ENCODE assay signal across 28 mouse cellular contexts in the genomic region with DNA sequence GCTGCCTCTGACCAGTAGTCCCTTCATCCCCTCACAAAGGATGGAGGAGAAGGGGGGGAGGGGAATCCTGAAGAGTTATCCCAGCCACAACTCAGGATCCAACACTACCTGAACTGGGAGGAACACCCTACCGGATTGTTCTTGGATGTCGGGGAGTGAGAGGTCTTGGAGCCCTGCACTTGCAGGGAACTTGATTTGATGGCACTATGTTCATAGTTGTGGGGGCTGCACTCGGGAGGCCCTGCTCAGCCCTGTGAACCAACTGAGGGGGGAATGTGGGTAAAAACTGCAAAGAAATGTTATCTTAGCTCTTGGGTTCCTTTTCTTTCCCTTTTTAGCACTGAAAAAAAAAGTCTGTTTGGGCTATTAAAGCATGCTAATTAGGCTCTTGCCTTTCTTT. TPM values are rescaled to one million over a fixed set of nuclear protein-coding genes. Genes with fewer than 3 reads are reported as not detected.
DNase-seq lines count a peak whose midpoint lies in the region; ATAC-seq and TF ChIP-seq lines count a peak whose summit lies in the region.
"Had no signal": no experiment of that assay in that cellular context is flagged by ENCODE, and none has a peak within 500 bp of the region (broad histone marks: within the 10 kb centered on the region; RNA-seq: fewer than 3 reads in every experiment).

No protein-coding gene starts in this region.

- H3K9ac ChIP-seq in intestine, embryonic 14.5 days (ENCODE audit: low read length): no peak overlapping the region
- no peak overlapping the region for H3K9ac ChIP-seq in intestine, postnatal 0 days (ENCODE audit: low read depth, low read length)
- H3K9ac ChIP-seq in stomach, postnatal 0 days (ENCODE audit: low read length): no peak overlapping the region
- H3K9ac ChIP-seq: embryonic facial prominence, embryonic 15.5 days; forebrain, postnatal 0 days; heart, embryonic 12.5 days; heart, embryonic 15.5 days; hindbrain, embryonic 14.5 days had no signal

- H3K4me3 ChIP-seq in intestine, embryonic 14.5 days (ENCODE audit: low read depth, low read length): no peak overlapping the region
- no peak overlapping the region for H3K4me3 ChIP-seq in intestine, postnatal 0 days (ENCODE audit: low read depth, low read length)
- H3K4me3 ChIP-seq in stomach, postnatal 0 days (ENCODE audit: low read depth, low read length): no peak overlapping the region
- H3K4me3 ChIP-seq: embryonic facial prominence, embryonic 15.5 days; erythroblast, embryonic 14.5 days; gastrocnemius, adult 2 months; heart, embryonic 12.5 days; heart, embryonic 15.5 days had no signal

- WGBS in intestine, embryonic 14.5 days: 89% methylated on average over 3 of the region's 3 CpGs
- whole genome bisulfite sequencing in intestine, postnatal 0 days: 87% methylated on average over 3 of the region's 3 CpGs
- 91% methylated on average over 3 of the region's 3 CpGs for WGBS in stomach, postnatal 0 days

- peaks cover 63% of the 10 kb centered on the region for H3K36me3 ChIP-seq in intestine, embryonic 14.5 days (ENCODE audit: control insufficient read depth, insufficient read depth, low read length)
- H3K36me3 ChIP-seq in intestine, postnatal 0 days (ENCODE audit: control insufficient read depth, insufficient read depth): peaks cover 46% of the 10 kb centered on the region
- peaks cover 30% of the 10 kb centered on the region for H3K36me3 ChIP-seq in stomach, postnatal 0 days (ENCODE audit: control insufficient read depth, insufficient read depth, low read length)

- H3K27me3 ChIP-seq in intestine, embryonic 14.5 days (replicated peaks; ENCODE audit: control insufficient read depth, insufficient read depth, low read length): no peaks in the 10 kb centered on the region
- no peaks in the 10 kb centered on the region for H3K27me3 ChIP-seq in intestine, postnatal 0 days (replicated peaks; ENCODE audit: control insufficient read depth, insufficient read depth, low read length)
- H3K27me3 ChIP-seq in stomach, postnatal 0 days (ENCODE audit: control insufficient read depth, insufficient read depth, low read length): no peaks in the 10 kb centered on the region
- H3K27me3 ChIP-seq: embryonic facial prominence, embryonic 15.5 days; heart, embryonic 12.5 days; heart, embryonic 15.5 days had no signal

- H3K4me2 ChIP-seq in intestine, embryonic 14.5 days (ENCODE audit: low read length): no peak overlapping the region
- H3K4me2 ChIP-seq in intestine, postnatal 0 days (replicated peaks; ENCODE audit: low read depth): no peak overlapping the region
- H3K4me2 ChIP-seq in stomach, postnatal 0 days (replicated peaks; ENCODE audit: low read depth): no peak overlapping the region
- H3K4me2 ChIP-seq: embryonic facial prominence, embryonic 15.5 days; heart, embryonic 12.5 days; heart, embryonic 15.5 days; hindbrain, embryonic 14.5 days had no signal

- DNase-seq in intestine, embryonic 14.5 days (ENCODE audit: low spot score): peak; percentile 45
- peak; percentile 36 for DNase-seq in c-Kit-negative CD71-positive TER-119-positive erythroid progenitor cells, embryonic 14.5 days (ENCODE audit: low read depth, low spot score)
- DNase-seq in stomach, postnatal 0 days (ENCODE audit: low spot score): no peak
- DNase-seq in urinary bladder, postnatal 14 days (ENCODE audit: low spot score): no peak
- DNase-seq: adrenal gland, adult 2 months; adrenal gland, postnatal 14 days; cerebellum, adult 11-12 months; cerebellum, adult 8-10 months; cerebellum, postnatal 10 days; cerebellum, postnatal 36 days; embryo, embryonic 11 days; forebrain, postnatal 0 days; gastrocnemius, adult 2 months; gastrocnemius, postnatal 14 days; heart, adult 18-20 months; heart, postnatal 14 days; heart, postnatal 4 days had no signal

- H3K9me3 ChIP-seq in intestine, embryonic 14.5 days (ENCODE audit: control insufficient read depth, low read length): no peaks in the 10 kb centered on the region
- H3K9me3 ChIP-seq in intestine, postnatal 0 days (ENCODE audit: control insufficient read depth): peaks cover 3% of the 10 kb centered on the region; the same call in 1 of the 2 replicates
- H3K9me3 ChIP-seq in stomach, postnatal 0 days (ENCODE audit: control insufficient read depth, low read length): no peaks in the 10 kb centered on the region
- H3K9me3 ChIP-seq: embryonic facial prominence, embryonic 15.5 days; heart, embryonic 15.5 days had no signal

- H3K27ac ChIP-seq in intestine, embryonic 14.5 days (ENCODE audit: low read depth): no peak overlapping the region
- H3K27ac ChIP-seq in intestine, postnatal 0 days (ENCODE audit: low read depth, low read length): no peak overlapping the region
- H3K27ac ChIP-seq in stomach, postnatal 0 days (replicated peaks): no peak overlapping the region
- H3K27ac ChIP-seq: embryonic facial prominence, embryonic 15.5 days; gastrocnemius, adult 2 months; heart, embryonic 15.5 days; hindbrain, embryonic 14.5 days; hindbrain, postnatal 0 days had no signal

- ATAC-seq in intestine, embryonic 14.5 days (replicated peaks; ENCODE audit: low FRiP score, low TSS enrichment, low read depth): no peak
- ATAC-seq in intestine, postnatal 0 days: no peak
- 0 out of 2 replicates have a peak, but pooled peaks have one; percentile 16 for ATAC-seq in erythroblast, adult 5-6 weeks (replicated peaks; ENCODE audit: low FRiP score, poor library complexity, severe bottlenecking)
- 0 out of 2 replicates have a peak, but pooled peaks have one; percentile 36 for ATAC-seq in stomach, postnatal 0 days (ENCODE audit: low FRiP score, low TSS enrichment)
- ATAC-seq: CD4-positive, CD25-positive, alpha-beta regulatory T cell, adult 4 months; forebrain, embryonic 14.5 days; forebrain, postnatal 0 days; hindbrain, postnatal 0 days; inflammation-experienced regulatory T-cells, adult 6 months had no signal

- TF ChIP-seq CTCF in intestine, postnatal 0 days (IDR thresholded peaks at IDR 0.05; ENCODE audit: low read depth): no peak
- no peak for TF ChIP-seq CTCF in stomach, postnatal 0 days (IDR thresholded peaks at IDR 0.05; ENCODE audit: low read depth)

- H3K4me1 ChIP-seq in intestine, embryonic 14.5 days (replicated peaks; ENCODE audit: control insufficient read depth, insufficient read depth, low read length): no peaks in the 10 kb centered on the region
- H3K4me1 ChIP-seq in intestine, postnatal 0 days (replicated peaks; ENCODE audit: control insufficient read depth, insufficient read depth, low read length): no peaks in the 10 kb centered on the region
- H3K4me1 ChIP-seq in stomach, postnatal 0 days (replicated peaks; ENCODE audit: control insufficient read depth, insufficient read depth): no peaks in the 10 kb centered on the region
- H3K4me1 ChIP-seq: embryonic facial prominence, embryonic 15.5 days; heart, embryonic 12.5 days; heart, embryonic 15.5 days had no signal

- TF ChIP-seq EP300 in stomach, postnatal 0 days (optimal IDR thresholded peaks at IDR 0.05): no peak

RNA-seq across cellular contexts. Expression of a gene that starts 27.6 kb away (rescaled TPM):
- 75.2 and 88.0 TPM in 2 replicates for polyA plus RNA-seq in intestine, embryonic 14.5 days (2014; fragmentation: Nextera tagmentation; extraction: Ambion mirVana)
- polyA plus RNA-seq in intestine, postnatal 0 days (2015; fragmentation: Nextera tagmentation; extraction: Ambion mirVana): 76.9 and 79.3 TPM in 2 replicates
- total RNA-seq in erythroblast, adult 5-6 weeks (2015; ENCODE audit: low replicate concordance): 207 and 277 TPM in 2 replicates
- total RNA-seq in erythroblast, adult 5-6 weeks (2017; ENCODE audit: low replicate concordance): 170 and 195 TPM in 2 replicates
- 97.5 and 101 TPM in 2 replicates for polyA plus RNA-seq in stomach, postnatal 0 days (2015; fragmentation: Nextera tagmentation; extraction: Ambion mirVana)

Comparison
In these comparisons a context has a peak if more than half of its experiments do, and no peak if none do; other contexts are left out.
1. ATAC-seq: peak in erythroblast, adult 5-6 weeks (single experiment) and stomach, postnatal 0 days (single experiment); none in intestine, embryonic 14.5 days (single experiment) and intestine, postnatal 0 days (single experiment).
2. DNase-seq: peak in intestine, embryonic 14.5 days (single experiment) and c-Kit-negative CD71-positive TER-119-positive erythroid progenitor cells, embryonic 14.5 days (single experiment); none in stomach, postnatal 0 days (single experiment) and urinary bladder, postnatal 14 days (single experiment).